Mouse (Mus musculus) adipocyte (in vitro differentiated cells): Measurements from ENCODE around the gene Sfmbt2.
A peak's percentile ranks its signal among the peaks of the same experiment; 100 is the strongest.

Source experiments
- DNase-seq: peaks from one replicate; pipeline ENCODE4 v3.0.0-alpha.2; 2016; ENCODE audit warnings: low spot score

The Sfmbt2 gene

DNA sequence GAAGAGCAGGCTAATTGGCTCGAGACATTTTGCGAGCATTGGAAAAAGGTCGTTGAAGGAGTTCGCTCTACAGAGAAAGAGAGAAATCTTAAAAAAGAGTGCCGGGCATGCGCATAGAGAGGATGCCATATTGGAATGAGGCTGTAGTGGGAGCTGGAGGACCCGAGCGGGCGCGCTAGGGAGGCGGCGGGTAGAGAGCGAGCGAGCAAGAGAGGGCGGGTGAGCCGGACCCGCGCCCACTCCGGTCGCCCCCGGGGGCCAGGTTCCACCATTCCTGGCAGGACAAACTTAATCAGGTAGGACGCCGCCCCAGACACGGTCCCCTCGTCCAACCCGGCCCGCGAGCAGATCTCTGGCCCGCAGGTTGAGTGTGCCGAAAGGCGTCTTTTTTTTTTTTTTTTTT, 2.0 kb downstream of the Sfmbt2 start:
- peak; percentile 44 for DNase-seq

DNA sequence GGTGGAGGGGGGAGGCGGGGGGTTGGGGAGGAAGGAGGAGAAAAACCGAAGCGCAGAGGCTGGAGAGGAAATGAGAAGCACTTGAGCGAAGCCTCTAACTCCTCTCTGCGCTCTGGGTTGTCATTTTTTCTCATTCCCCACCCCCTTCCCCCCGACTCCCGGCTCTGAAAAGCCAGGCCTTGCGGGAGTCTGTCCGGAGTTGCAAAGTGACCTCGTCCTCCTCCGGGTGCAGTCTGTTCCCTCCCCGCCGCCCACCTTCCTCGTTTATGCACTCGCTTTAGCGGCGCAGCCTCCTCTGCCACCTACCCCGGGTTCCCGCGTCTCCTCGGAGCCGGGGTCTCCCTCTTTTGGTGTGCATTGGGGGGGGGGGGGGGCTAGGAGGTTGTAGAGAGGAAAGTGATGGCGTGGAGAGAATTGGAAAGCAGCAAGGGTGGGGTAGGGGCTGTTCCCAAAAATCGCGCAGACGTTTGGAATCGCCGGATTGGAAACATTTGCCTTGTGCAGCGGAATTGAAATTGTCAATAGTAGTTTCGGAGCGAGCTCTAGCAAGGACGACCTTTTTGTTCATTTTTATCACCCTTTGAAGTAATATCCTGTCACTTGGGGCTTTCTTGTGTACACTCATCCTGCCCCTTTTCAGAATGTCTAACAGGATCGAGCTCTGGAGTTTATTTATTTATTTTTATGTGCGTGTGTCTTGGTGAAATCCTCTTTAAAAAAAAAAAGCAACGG, 2.6 kb downstream of the Sfmbt2 start:
- DNase-seq: peak; percentile 10

DNA sequence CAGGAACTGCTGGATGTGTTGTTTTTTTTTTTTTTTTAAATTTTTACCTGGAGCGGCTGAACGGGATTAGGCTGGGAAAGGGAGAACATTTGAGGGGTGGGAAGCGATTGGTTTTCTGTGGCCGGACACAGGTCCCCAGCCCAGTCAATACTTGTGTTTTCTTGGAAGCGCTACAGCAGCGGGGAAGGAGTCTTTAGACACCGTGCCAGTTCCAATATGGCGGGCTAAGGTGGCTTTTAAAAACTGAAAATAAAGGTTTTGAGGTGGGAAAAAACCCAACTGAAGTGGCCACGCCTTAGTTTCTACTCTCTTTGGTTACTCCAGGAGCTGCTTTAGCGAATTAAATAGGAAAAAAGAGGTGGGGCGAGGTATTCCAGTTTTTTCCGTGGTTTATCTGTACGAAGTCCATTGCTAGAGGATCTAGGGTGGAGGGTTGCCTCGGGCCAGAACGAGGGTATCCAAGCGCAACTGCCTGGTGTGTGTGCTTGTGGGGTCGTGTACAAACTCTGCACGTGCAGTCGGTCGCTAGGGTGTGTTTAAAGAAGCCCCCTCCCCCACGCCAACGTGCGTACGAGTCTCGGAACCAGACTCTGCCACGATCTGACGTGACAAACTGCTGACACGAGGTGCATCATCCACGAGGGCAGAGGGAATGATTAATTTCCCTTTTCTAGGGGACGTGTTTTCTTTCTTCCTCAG, 3.3 kb downstream of the Sfmbt2 start:
- no peak for DNase-seq

DNA sequence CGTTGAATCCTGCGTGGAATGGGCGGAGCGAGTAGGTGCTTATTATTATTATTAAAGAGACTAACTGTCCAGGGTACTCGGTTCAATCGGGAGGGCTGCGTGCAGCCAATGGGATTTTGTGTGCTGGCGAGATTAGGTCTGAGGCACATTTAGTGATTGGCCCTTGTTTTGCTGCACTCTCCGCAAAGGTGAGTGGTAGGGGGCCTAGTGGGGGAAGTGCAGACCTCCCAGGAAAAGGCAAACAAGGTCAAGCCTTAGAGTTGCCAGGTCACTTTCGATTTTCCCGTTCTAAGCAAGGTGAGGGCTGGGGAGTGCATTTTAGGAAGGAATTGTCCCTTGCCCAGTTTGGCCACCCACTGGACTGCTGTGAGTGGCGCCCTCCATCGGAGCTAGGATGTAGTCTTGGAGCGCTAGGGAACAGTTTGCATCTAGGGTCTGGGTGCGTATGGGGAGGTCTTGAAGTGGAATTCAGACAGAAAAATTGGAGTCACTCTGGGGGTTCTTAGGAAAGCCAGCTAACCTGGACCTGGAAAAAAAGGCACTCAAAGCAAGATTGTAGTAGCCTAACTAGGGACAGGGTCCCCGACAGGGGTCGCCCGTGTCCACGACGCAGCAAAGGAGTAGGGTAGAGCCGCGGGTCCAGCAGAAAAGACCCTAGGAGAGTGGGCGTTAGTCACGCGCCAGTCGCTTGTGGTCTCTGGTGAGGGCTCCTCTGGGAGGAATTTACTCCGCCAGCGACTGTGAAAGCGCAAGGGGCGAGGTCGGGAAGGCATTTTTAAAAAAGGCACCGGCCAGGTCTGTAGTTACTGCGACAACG, 4.1 kb downstream of the Sfmbt2 start:
- no peak for DNase-seq

DNA sequence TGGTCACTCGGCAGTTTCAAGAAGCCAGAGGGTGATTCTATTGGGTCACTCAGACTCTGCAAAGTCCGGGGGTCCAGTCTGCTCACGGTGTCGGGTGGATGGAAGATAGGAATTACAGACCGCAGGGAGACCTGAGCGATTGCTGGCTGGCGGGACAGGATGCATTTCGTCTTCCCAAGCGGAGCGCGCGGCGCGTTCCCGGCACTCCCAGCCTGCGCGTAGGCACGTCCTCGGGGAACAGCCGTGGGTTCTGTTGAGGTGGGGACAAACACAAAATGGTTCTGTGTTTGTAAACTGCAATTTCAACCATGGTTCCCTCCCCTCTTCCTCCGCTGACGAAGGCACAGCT, 4.7 kb downstream of the Sfmbt2 start:
- no peak for DNase-seq

DNA sequence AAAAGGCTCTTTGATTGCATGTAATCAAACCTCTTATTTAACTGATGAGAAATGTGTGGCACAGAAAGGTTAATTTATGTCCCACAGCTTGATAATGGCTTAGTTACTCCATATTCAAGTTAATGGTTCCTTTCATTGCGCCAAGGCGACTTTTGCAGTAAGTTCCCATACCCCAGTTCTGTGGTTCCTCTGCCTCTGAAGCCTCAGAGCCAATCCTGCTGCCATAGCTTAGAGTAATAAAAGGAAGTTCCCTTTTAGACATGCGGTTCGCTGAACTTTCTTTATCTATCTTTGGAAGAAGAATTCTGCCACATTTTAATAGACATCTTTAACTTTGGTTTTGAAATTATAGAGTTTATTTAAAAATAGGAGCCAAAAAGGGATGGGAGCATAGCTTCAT, 19.7 kb downstream of the Sfmbt2 start:
- DNase-seq: no peak

DNA sequence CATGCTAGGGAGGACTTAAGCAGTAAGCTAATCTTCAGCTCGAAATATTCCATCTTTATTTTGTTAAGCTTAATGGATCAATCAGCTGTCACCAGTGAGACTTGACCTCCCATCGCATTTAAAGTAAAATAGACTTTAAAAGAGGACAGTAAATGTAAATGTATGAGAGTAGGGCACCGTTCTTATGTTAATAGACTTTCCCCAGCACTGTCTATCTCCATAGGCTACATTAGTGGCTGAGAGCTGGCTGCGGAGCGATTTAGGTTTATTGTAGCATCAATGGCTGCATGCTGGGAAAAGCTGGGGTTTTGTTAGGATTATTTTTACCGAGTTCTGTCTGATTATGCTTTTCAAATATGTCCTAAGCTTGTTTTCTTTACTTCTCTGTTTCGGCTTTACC, 20.5 kb downstream of the Sfmbt2 start:
- no peak for DNase-seq

DNA sequence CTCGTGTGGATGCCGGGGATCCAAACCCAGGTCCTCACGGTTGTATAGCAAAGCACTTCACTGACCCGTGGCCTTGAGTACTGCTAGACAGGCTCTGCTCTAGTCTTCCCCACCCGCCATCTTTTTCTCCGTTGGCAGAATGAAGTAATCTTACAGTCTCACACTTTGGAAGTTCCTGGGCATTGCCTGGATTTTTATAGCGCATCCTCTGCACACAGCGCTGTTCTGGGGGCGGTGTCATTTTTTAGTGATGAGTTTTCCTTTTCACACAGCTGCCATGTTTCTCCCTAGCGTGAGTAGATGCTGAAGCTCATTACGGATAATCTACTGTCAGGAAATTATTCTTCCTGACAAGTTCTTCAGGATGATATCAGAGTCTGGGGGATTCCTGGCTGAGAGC, 24.8 kb downstream of the Sfmbt2 start:
- DNase-seq: no peak

DNA sequence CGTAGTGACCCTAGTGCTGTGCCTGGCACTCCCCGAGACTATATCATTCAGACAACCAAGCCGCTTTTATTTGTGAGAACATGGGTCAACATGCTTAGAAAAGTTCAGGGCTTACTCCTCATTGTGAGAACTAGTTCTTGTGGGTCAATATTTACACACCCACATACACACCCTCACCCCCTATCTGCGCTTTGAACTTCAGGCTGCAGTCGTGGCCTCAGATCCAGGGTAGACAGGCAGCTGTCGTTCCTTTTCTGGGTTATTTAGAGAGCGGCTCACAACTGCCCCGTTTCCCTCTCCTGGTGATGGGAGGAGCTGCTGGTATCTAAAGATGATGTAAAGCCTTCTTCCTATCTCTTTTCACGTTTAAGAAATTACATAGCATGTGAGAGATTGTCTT, 27.5 kb downstream of the Sfmbt2 start:
- DNase-seq: no peak

DNA sequence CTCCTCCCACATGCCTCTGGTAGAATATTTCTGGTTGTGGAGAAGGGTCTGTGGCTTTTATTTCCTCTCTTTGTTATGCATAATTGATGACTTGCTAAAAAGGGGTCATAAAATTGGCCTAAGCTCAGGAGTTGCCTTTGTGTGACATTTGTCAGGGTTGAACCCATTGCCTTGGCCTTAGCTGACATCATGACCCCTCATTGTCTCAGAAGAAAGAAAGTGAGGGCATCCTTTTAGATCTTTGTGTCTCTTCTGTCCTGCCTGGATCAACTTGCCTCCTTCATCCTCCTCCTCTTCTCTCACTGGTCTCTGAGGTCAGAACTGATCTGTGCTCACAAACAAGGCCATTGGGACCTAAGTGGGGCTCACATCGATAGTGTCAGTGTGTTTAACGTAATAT, 35.8 kb downstream of the Sfmbt2 start:
- DNase-seq: no peak

DNA sequence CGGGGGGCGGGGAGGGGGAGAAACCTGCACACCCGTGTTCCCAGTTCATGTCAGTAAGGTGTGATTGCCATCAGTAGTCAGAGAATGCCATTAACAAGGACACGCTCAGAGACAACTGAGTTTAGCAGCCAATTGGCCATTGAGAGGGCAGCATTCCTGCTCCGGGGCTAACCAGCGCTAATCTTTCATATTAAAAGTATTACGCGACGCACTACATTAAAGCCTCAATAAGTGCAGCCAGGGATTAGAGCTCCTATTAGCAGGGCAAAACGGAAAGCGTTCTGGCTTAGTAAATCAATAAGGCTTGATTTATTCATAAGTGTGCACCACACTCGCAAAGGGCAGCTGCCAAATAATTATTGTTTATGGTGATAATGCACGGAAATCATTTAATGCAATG, 39.1 kb downstream of the Sfmbt2 start:
- no peak for DNase-seq

DNA sequence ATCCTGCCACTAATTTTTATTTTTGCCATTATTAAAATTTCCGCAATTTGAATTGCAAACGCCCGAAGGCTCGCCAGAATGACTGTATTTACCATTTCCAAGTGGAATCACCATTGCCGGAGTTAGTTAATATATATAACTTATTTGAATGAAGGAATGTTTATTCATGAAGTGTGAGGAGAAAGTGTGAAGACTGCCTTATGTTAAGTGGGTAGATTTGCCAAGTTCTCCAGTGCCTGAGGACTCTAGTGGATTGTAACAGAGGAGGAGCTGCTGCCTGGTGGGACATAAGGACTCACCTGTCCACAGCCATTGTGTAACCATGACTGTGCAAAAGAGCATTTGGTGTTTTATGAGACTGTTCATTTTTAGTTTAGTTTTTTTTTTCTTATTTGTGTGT, 39.8 kb downstream of the Sfmbt2 start:
- no peak for DNase-seq

DNA sequence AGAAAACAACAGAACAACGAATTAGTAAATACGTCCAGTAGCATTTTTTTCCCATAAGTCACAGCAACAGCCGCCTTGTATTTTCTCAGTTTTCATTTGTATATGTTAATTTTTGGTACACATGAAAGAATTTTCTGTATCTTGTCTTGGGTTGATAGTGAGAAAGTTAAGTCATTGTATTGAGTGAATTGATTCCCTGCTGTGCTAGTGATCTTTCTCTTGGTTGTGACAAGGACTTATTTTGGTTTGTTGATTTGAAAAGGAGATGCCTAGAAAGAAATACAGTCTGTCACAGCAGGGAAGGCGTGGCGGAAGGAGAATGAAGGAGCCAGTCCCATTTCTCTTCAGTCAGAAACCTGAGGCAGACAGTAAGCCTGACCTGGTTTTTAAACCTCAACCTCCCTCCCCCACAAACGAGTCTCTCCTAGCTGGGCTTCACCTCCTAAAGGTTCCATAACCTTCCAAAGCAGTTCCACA, 50.7 kb downstream of the Sfmbt2 start:
- DNase-seq: no peak

DNA sequence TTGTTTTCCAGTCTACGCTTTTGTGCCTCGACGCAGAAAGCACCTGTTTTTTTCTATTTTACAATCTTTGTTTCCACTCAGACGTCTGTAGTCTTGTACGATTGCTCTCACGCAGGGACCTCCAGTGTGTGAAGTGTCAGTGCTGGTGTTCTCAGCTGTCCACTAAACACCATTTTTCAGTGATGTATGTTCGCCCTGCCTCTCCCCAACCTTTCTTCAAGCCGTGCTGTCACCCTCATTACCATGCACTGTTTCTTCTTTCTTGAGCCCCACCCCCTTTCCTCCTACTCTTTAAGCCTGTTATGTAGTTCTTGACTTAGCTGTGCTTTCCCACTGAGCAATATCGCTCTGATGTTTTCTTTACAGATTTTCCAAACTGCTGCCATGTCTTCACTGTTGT, 67.0 kb downstream of the Sfmbt2 start:
- no peak for DNase-seq

DNA sequence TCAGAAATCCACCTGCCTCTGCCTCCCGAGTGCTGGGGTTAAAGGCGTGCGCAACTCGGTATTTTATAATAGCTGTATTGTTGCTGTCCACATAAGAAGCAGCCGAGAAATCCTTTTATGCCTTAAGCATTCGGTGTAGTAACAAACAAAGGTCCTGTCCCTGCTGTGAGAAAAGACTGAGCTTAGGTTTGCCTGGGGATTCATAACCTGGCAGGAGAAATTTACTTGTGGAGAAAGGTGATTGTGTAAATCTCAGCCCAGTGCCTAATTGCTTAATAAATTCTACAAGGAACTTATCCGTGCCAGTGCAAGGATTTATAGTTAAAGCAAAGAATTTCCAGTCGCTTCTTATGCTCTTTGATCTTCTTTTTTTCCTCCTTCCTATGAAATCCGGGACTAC, 71.5 kb downstream of the Sfmbt2 start:
- no peak for DNase-seq

DNA sequence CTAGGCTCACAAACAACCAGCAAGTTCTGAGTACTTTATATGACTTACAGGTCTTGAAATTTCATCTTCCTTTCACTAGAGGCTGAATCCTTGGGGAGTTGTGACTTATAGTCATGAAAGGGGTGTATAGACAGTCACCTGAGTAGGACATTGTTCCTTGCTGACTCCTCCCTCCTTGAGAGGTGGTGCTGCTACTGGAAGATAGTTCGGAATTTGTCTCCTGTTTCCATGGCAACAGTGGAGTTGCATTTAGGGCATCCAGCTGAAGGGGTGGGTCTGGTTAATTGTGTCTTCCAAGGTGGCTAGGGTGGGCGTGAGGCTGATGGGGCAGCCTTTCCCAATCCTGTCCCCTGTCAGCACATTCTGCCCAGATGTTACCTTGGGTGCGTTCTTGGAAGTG, 83.3 kb downstream of the Sfmbt2 start:
- no peak for DNase-seq

DNA sequence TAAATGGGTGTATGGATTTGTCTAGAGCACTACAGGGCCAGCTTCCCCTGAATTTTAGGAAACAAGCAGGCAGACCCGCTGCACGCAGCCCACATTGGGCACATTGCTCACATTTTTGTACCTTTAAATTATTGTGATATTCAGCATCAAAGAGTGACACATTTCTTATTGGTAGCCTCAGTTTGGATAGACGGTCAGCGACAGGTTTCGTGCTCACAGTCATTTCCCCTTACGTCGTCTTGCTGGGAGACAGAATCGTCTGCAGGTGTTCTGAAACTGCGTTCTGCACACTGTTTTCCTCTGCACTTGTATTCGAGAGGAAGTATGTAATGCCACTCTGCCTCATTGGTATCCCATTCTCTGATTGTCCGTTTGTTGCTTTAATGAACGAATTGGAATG, 88.0 kb downstream of the Sfmbt2 start:
- no peak for DNase-seq

DNA sequence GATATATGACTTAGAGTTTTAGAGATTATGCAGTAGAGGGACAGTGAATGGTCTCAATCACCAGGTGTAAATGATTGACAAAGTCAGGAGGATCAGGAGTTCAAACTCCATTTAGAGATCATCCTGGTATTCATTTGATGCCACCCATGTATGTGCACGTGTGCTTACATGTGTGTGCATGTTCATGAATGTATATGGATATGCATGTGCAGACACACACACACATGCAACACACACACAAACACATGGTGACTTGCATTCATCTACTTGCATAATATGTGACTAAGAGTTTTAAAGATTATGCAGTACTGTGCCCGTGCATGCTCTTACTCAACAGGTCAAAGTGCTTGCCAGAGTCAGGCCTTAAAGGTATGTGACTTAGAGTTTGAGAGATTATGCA, 146.2 kb downstream of the Sfmbt2 start:
- DNase-seq: no peak

DNA sequence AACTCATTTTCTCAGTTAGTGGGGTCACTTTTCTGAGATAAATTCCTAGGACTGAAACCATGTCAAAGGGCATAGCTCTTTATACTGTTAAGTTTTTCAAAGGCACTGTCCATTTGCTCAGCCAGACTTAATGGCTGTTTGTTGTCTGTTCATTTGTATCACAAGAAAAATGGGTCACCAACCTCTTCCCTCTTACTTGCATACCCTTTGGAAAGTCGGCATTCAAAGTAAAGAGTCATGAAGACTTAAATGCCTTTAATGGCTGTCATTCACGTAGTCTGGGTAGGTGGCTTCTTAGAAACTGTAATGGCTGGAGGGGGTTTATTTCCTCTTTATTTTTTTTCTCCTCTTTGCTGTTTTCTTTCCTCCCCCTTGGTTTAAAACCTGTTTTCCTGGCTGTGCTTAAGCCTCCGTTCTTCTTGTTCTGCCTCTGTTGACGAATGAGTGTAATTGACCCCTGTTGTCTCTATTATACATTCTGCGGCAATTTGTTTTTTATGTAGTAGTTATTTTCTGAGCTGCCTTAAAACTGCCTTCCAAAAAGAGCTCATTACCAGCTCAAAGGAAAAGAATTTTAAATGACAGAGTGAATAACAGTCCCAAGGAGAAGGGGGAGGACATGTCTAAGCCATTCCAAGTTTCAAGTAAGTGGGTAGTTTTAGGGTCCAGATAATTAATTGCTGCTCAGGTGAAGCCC, 151.6 kb downstream of the Sfmbt2 start:
- no peak for DNase-seq

DNA sequence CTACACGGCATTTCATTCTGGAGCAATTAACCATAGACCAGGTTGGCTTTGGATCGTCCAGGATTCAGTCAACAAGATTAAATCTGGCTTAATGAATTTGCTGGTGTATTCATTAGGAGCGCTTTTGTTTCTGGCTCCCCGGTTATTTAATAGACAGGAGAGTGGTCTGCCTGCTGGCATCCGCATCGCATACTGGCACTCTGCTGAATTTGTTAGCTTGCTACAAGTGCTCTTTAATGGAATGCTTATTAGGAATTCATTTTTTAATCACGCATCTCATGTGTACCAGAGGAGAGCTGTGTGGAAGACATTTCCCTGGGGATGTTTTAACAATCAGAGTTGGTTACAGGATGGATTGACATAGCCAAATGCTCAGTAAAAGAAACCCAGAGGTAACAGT, 155.3 kb downstream of the Sfmbt2 start:
- no peak for DNase-seq

DNA sequence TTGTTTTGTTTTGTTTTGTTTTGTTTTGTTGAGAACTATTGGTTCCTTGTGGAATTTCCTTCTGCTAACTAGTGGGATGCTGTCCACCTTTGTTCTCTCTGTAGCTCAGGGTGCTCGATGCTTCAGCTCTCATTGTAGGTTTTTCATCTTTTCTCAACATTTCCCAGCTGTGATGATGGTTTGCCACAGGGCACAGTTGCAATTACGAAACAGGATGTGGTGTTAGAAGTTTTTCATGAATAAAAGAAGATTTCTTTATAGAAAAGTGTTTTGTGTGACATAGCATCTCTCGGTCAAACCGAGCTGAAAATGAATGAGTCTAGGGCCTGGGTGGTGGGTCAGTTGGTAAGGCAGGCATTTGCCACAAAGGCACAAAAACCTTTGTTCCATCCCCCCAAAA, 171.5 kb downstream of the Sfmbt2 start:
- DNase-seq: no peak

DNA sequence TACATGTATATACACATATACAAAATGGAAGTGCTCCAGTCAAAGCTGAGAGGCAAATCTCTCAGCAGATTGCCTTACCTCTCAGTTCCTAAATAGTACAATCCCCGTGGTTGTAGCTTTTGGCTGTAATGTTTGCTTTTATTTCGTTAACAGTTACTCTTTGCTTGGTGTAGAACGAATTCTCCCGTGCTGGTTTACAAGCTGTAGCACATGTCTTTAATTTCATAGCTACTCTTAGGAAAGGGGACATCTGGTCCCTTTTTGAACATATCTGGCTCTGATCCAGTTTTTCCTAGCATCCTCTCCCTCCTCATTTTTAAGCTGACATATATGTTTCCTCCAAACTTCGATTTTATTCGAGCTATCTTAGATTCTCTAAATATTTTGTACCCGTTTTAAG, 172.1 kb downstream of the Sfmbt2 start:
- no peak for DNase-seq

DNA sequence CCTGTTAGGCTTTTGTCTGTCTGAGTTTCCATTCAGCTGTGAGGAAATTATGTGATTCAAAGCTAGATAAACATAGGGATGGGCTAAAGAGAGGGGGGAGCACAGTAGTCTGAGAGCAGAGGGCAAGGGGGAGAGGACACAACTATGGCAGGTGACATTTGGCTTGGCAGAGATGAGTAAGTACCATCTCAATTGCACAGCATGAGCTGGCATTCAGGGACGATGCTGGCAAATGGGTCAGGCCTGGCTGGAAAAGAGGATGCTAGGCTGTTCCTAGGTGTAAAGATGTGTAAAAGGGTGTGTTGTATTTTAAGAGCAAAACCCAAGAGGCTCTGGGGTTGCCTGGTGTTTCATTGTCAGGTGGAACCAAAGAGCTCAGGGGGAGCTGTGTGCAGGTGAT, 188.5 kb downstream of the Sfmbt2 start:
- no peak for DNase-seq
